Mouse (Mus musculus): ENCODE measurements around the gene Cmah.

Gene Cmah

DNA sequence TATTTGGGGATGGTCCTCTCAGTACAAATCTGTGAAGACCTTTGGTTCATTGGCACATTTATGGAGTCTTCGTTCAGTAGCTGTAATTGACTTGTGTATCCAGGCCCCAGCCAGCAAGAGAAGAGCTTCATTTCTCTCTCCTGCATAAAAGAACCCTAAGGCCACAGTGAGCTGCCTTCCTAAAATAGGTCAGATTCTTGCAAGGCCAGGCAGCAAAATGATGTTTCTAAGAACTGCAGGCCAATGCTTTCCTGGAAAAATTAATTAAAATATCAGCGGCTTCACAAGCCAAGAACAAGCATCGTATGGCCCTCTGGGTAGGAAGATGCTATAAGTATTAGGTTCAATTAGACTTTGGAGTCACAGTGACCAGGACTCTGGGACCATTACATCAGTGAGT lies 156.5 kb downstream of the Cmah start:
- Histone ChIP-seq H3K9me3 (ENCODE audit: low read length) (no peaks in the 10 kb centered on the region), H3K4me1 (replicated peaks; ENCODE audit: low read depth, low read length) (0 out of 2 replicates have a peak, but pooled peaks cover 5% of the 10 kb centered on the region), H3K36me3 (ENCODE audit: insufficient read depth, low read length) (no peaks in the 10 kb centered on the region), H3K27me3 (ENCODE audit: insufficient read depth, low read length) (no peaks in the 10 kb centered on the region), H3K4me3 (replicated peaks; ENCODE audit: low read length) (no peak overlapping the region)
- no peak for TF ChIP-seq NANOG (IDR thresholded peaks at IDR 0.05; ENCODE audit: borderline replicate concordance, low read length)
- no peak for TF ChIP-seq CTCF (conservative IDR thresholded peaks at IDR 0.05; ENCODE audit: low read length)
- no peak for TF ChIP-seq POU5F1 (IDR thresholded peaks at IDR 0.05; ENCODE audit: borderline replicate concordance, low read length)

- Histone ChIP-seq H3K36me3 (ENCODE audit: insufficient read depth, low read length) (no peaks in the 10 kb centered on the region), H3K9me3 (ENCODE audit: low read length) (no peaks in the 10 kb centered on the region), H3K4me3 (replicated peaks; ENCODE audit: low read length) (no peak overlapping the region), H3K27me3 (ENCODE audit: insufficient read depth, low read length) (peaks cover 3% of the 10 kb centered on the region; the same call in 1 of the 2 replicates), H3K4me1 (replicated peaks; ENCODE audit: low read depth, low read length) (0 out of 2 replicates have a peak, but pooled peaks cover 5% of the 10 kb centered on the region)
- no peak for TF ChIP-seq CTCF (conservative IDR thresholded peaks at IDR 0.05; ENCODE audit: low read length)
- TF ChIP-seq POU5F1 (IDR thresholded peaks at IDR 0.05; ENCODE audit: borderline replicate concordance, low read length), result no peak
- no peak for TF ChIP-seq NANOG (IDR thresholded peaks at IDR 0.05; ENCODE audit: borderline replicate concordance, low read length)
Observed at GRCm38 (mm10) chr13:24484811-24485210, 157.6 kb downstream of the Cmah start.

DNA sequence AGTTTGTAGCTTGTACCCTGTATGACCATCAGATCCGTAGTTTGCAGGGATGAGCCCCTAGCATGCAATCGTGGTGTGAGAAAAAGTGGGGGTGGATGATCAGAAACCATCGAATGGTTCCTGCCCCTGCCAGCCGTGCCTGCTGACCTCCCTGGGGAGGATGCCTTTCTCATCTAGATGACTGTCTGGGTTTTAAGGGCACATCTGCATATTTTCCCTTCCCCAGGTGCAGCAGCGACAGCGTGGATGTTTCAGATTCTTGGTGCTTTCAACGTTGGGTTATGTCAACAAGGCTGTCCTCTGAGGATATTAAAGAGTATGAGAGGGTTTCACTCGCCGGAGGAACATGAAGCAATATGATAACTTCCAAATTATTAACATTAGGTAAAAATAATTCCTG lies 158.8 kb downstream of the Cmah start:
- TF ChIP-seq POU5F1 (IDR thresholded peaks at IDR 0.05; ENCODE audit: borderline replicate concordance, low read length), result no peak
- no peak for TF ChIP-seq CTCF (conservative IDR thresholded peaks at IDR 0.05; ENCODE audit: low read length)
- TF ChIP-seq NANOG (IDR thresholded peaks at IDR 0.05; ENCODE audit: borderline replicate concordance, low read length), result no peak
- H3K4me1 ChIP-seq (replicated peaks; ENCODE audit: low read depth, low read length), result 0 out of 2 replicates have a peak, but pooled peaks cover under 1% of the 10 kb centered on the region
- no peaks in the 10 kb centered on the region for H3K9me3 ChIP-seq (ENCODE audit: low read length)
- no peaks in the 10 kb centered on the region for H3K36me3 ChIP-seq (ENCODE audit: insufficient read depth, low read length)
- H3K4me3 ChIP-seq (replicated peaks; ENCODE audit: low read length), result no peak overlapping the region
- H3K27me3 ChIP-seq (ENCODE audit: insufficient read depth, low read length), result peaks cover 3% of the 10 kb centered on the region; the same call in 1 of the 2 replicates

- TF ChIP-seq POU5F1 (IDR thresholded peaks at IDR 0.05; ENCODE audit: borderline replicate concordance, low read length) (no peak), NANOG (IDR thresholded peaks at IDR 0.05; ENCODE audit: borderline replicate concordance, low read length) (no peak), CTCF (conservative IDR thresholded peaks at IDR 0.05; ENCODE audit: low read length) (no peak)
- Histone ChIP-seq H3K36me3 (ENCODE audit: insufficient read depth, low read length) (no peaks in the 10 kb centered on the region), H3K4me3 (replicated peaks; ENCODE audit: low read length) (no peak overlapping the region), H3K9me3 (ENCODE audit: low read length) (no peaks in the 10 kb centered on the region), H3K4me1 (replicated peaks; ENCODE audit: low read depth, low read length) (no peaks in the 10 kb centered on the region), H3K27me3 (ENCODE audit: insufficient read depth, low read length) (peaks cover 3% of the 10 kb centered on the region; the same call in 1 of the 2 replicates)
Observed at GRCm38 (mm10) chr13:24486403-24486802, 159.2 kb downstream of the Cmah start.

DNA sequence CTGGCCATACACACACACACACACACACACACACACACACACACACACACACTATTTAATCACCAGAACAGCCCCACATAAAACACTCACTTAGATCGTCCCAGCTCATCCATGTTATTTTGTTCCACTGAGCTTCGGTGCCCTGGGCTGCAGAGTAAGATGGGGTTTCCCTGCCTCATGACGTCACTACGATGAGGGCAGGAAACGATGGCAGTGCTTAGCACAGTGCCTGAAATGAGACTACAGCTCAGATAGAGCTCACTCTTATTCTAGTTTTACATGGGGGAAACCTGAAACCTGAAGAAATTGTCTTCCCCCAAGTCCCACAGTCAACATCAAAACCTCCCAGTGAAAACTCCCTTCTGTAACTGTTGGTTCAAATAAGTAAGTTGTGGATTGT lies 159.9 kb downstream of the Cmah start:
- no peaks in the 10 kb centered on the region for H3K4me1 ChIP-seq (replicated peaks; ENCODE audit: low read depth, low read length)
- H3K4me3 ChIP-seq (replicated peaks; ENCODE audit: low read length), result no peak overlapping the region
- no peaks in the 10 kb centered on the region for H3K36me3 ChIP-seq (ENCODE audit: insufficient read depth, low read length)
- H3K9me3 ChIP-seq (ENCODE audit: low read length), result no peaks in the 10 kb centered on the region
- TF ChIP-seq POU5F1 (IDR thresholded peaks at IDR 0.05; ENCODE audit: borderline replicate concordance, low read length), result no peak
- TF ChIP-seq CTCF (conservative IDR thresholded peaks at IDR 0.05; ENCODE audit: low read length), result no peak
- no peak for TF ChIP-seq NANOG (IDR thresholded peaks at IDR 0.05; ENCODE audit: borderline replicate concordance, low read length)
- H3K27me3 ChIP-seq (ENCODE audit: insufficient read depth, low read length), result peaks cover 3% of the 10 kb centered on the region; the same call in 1 of the 2 replicates

- H3K9me3 ChIP-seq (ENCODE audit: low read length), result no peaks in the 10 kb centered on the region
- no peak overlapping the region for H3K4me3 ChIP-seq (replicated peaks; ENCODE audit: low read length)
- peaks cover 3% of the 10 kb centered on the region; the same call in 1 of the 2 replicates for H3K27me3 ChIP-seq (ENCODE audit: insufficient read depth, low read length)
- H3K4me1 ChIP-seq (replicated peaks; ENCODE audit: low read depth, low read length), result no peaks in the 10 kb centered on the region
- TF ChIP-seq CTCF (conservative IDR thresholded peaks at IDR 0.05; ENCODE audit: low read length) (no peak), NANOG (IDR thresholded peaks at IDR 0.05; ENCODE audit: borderline replicate concordance, low read length) (no peak), POU5F1 (IDR thresholded peaks at IDR 0.05; ENCODE audit: borderline replicate concordance, low read length) (no peak)
- no peaks in the 10 kb centered on the region for H3K36me3 ChIP-seq (ENCODE audit: insufficient read depth, low read length)
Observed at GRCm38 (mm10) chr13:24487546-24487945, 160.3 kb downstream of the Cmah start.

DNA sequence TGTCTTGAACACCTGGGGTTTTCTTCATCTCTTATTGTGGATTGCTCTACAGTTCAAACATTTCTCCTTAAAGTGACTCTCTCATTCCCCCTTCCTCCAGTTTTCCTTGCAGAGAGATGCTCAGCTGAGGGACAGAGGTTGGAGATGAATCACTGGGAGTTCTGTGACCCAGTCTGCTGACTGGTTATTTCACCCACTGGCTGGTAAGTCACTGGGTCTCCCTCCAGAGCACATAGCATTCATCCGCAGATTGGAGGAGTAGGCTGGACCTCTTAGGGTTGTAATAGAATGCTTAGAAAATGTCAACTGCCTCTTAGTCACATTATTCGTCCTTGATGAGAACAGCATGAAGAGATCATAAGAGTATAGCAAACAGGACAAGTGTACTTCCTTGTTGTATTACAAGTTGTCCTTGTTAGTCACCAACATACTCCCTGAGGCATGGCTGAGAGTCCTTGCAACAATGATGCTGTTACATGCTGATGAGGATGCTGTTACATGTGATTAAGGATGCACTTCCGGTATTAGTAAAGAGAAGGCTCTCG lies 161.4 kb downstream of the Cmah start:
- Histone ChIP-seq H3K4me3 (replicated peaks; ENCODE audit: low read length) (no peak overlapping the region), H3K4me1 (replicated peaks; ENCODE audit: low read depth, low read length) (no peaks in the 10 kb centered on the region), H3K36me3 (ENCODE audit: insufficient read depth, low read length) (no peaks in the 10 kb centered on the region), H3K27me3 (ENCODE audit: insufficient read depth, low read length) (peaks cover 3% of the 10 kb centered on the region; the same call in 1 of the 2 replicates), H3K9me3 (ENCODE audit: low read length) (no peaks in the 10 kb centered on the region)
- no peak for TF ChIP-seq CTCF (conservative IDR thresholded peaks at IDR 0.05; ENCODE audit: low read length)
- no peak for TF ChIP-seq POU5F1 (IDR thresholded peaks at IDR 0.05; ENCODE audit: borderline replicate concordance, low read length)
- no peak for TF ChIP-seq NANOG (IDR thresholded peaks at IDR 0.05; ENCODE audit: borderline replicate concordance, low read length)

- no peak overlapping the region for H3K4me3 ChIP-seq (replicated peaks; ENCODE audit: low read length)
- no peak for TF ChIP-seq NANOG (IDR thresholded peaks at IDR 0.05; ENCODE audit: borderline replicate concordance, low read length)
- no peak for TF ChIP-seq POU5F1 (IDR thresholded peaks at IDR 0.05; ENCODE audit: borderline replicate concordance, low read length)
- TF ChIP-seq CTCF (conservative IDR thresholded peaks at IDR 0.05; ENCODE audit: low read length), result no peak
- peaks cover 3% of the 10 kb centered on the region; the same call in 1 of the 2 replicates for H3K27me3 ChIP-seq (ENCODE audit: insufficient read depth, low read length)
- H3K36me3 ChIP-seq (ENCODE audit: insufficient read depth, low read length), result no peaks in the 10 kb centered on the region
- H3K9me3 ChIP-seq (ENCODE audit: low read length), result no peaks in the 10 kb centered on the region
- H3K4me1 ChIP-seq (replicated peaks; ENCODE audit: low read depth, low read length), result no peaks in the 10 kb centered on the region
Observed at GRCm38 (mm10) chr13:24489515-24489914, 162.3 kb downstream of the Cmah start.

GRCm38 (mm10) chr13:24490041-24490440 lies 162.8 kb downstream of the Cmah start:
- H3K4me1 ChIP-seq (replicated peaks; ENCODE audit: low read depth, low read length), result no peaks in the 10 kb centered on the region
- no peaks in the 10 kb centered on the region for H3K36me3 ChIP-seq (ENCODE audit: insufficient read depth, low read length)
- no peak for TF ChIP-seq POU5F1 (IDR thresholded peaks at IDR 0.05; ENCODE audit: borderline replicate concordance, low read length)

More at GRCm38 (mm10) chr13:24490041-24490440, 162.8 kb downstream of the Cmah start:
- Histone ChIP-seq H3K4me3 (replicated peaks; ENCODE audit: low read length) (no peak overlapping the region), H3K27me3 (ENCODE audit: insufficient read depth, low read length) (peaks cover 3% of the 10 kb centered on the region; the same call in 1 of the 2 replicates), H3K9me3 (ENCODE audit: low read length) (no peaks in the 10 kb centered on the region)

Data from E14TG2a.4 (cell line).